Mouse (Mus musculus): ENCODE measurements around the gene Il18. TPM values are rescaled to one million over a fixed set of nuclear protein-coding genes. Genes with fewer than 3 reads are reported as not detected.
A peak's percentile ranks its signal among the peaks of the same experiment; 100 is the strongest.
"Not testable (repeated sequence)": the region's sequence is repeated elsewhere in the genome, so short reads cannot be mapped to it uniquely, and the experiment has no call there.

Gene Il18
- polyA plus RNA-seq, 1 experiment from 2014 or later, result 3.1 TPM

- Histone ChIP-seq H3K4me3 (no peak overlapping the region), H3K9ac (no peak overlapping the region), H3K4me2 (no peak overlapping the region), H3K27me3 (no peaks in the 10 kb centered on the region), H3K27ac (no peak overlapping the region), H3K36me3 (peaks cover 74% of the 10 kb centered on the region), H3K9me3 (replicated peaks) (no peaks in the 10 kb centered on the region), H3K4me1 (replicated peaks) (peaks cover 13% of the 10 kb centered on the region)
- no peak for ATAC-seq (replicated peaks; ENCODE audit: insufficient number of reproducible peaks, insufficient read depth, low FRiP score, low read depth)
- 84% methylated on average over 4 of the region's 4 CpGs for WGBS
These were observed 57.5 kb downstream of the Il18 start for GRCm38 (mm10) chr9:50612115-50612514.

GRCm38 (mm10) chr9:50616161-50616560 lies 61.5 kb downstream of the Il18 start:
- Histone ChIP-seq H3K9ac (peak overlapping the region; percentile 97), H3K36me3 (peaks cover 39% of the 10 kb centered on the region), H3K27ac (peak overlapping the region; percentile 96; the same call in 1 of the 2 replicates), H3K4me3 (peak overlapping the region; percentile 100), H3K27me3 (no peaks in the 10 kb centered on the region), H3K4me2 (peak overlapping the region; percentile 72), H3K9me3 (replicated peaks) (no peaks in the 10 kb centered on the region), H3K4me1 (replicated peaks) (peaks cover 18% of the 10 kb centered on the region)
- ATAC-seq (replicated peaks; ENCODE audit: insufficient number of reproducible peaks, insufficient read depth, low FRiP score, low read depth), result no peak
- 35% methylated on average over 11 of the region's 11 CpGs for WGBS

- H3K9ac ChIP-seq, result peak within 1 kb of the TSS; percentile 97
- peak within 1 kb of the TSS; percentile 96 for H3K27ac ChIP-seq
- under 1% methylated on average over 59 of the region's 81 CpGs for WGBS
- H3K4me2 ChIP-seq, result peak within 1 kb of the TSS; percentile 72
- no peaks in the 10 kb centered on the region for H3K9me3 ChIP-seq (replicated peaks)
- H3K4me1 ChIP-seq (replicated peaks), result peaks cover 18% of the 10 kb centered on the region
- peak; percentile 93 for ATAC-seq (replicated peaks; ENCODE audit: insufficient number of reproducible peaks, insufficient read depth, low FRiP score, low read depth)
- H3K27me3 ChIP-seq, result no peaks in the 10 kb centered on the region
- peaks cover 33% of the 10 kb centered on the region for H3K36me3 ChIP-seq
- peak within 1 kb of the TSS; percentile 100 for H3K4me3 ChIP-seq
These were observed 62.4 kb downstream of the Il18 start, which contains the start of the genes Pih1d2 and Nkapd1 for GRCm38 (mm10) chr9:50616766-50617603. TSS of gene Pih1d2 (plus strand) at chr9:50617321. TSS of gene Nkapd1 (minus strand) at chr9:50617464.

GRCm38 (mm10) chr9:50617794-50618330 lies 63.2 kb downstream of the Il18 start:
- 56% methylated on average over 9 of the region's 9 CpGs for WGBS
- no peak overlapping the region for H3K9ac ChIP-seq
- ATAC-seq (replicated peaks; ENCODE audit: insufficient number of reproducible peaks, insufficient read depth, low FRiP score, low read depth), result no peak

DNA sequence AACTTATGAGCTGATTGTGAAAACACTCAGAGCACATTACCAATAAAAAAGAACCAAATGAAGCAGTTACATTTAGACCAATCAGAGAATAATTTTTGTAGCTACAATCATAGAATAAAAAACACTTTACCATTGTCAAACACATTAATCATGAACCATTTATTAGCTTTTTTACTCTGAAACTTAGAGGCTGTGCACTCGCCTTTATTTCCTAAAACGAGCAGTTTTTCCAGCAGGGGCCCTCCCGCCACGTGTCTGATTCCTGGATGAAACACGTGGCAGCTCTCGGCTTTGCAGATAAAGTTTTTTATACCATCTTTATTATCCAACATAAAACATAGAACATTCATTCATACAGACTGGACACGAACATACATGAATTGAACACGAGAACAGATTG lies 76.3 kb downstream of the Il18 start:
- H3K9ac ChIP-seq; H3K27ac ChIP-seq; H3K4me3 ChIP-seq; ATAC-seq (replicated peaks; ENCODE audit: insufficient number of reproducible peaks, insufficient read depth, low FRiP score, low read depth); H3K4me1 ChIP-seq (replicated peaks); H3K4me2 ChIP-seq; H3K27me3 ChIP-seq; H3K9me3 ChIP-seq (replicated peaks): not testable (repeated sequence)
- 91% methylated on average over 6 of the region's 8 CpGs for WGBS
- H3K36me3 ChIP-seq, result peaks cover 24% of the 10 kb centered on the region

More at GRCm38 (mm10) chr9:50617794-50618330, 63.2 kb downstream of the Il18 start:
- Histone ChIP-seq H3K4me1 (replicated peaks) (peaks cover 18% of the 10 kb centered on the region), H3K36me3 (peaks cover 25% of the 10 kb centered on the region), H3K4me3 (peak overlapping the region; percentile 100), H3K27ac (no peak overlapping the region), H3K27me3 (no peaks in the 10 kb centered on the region), H3K9me3 (replicated peaks) (no peaks in the 10 kb centered on the region), H3K4me2 (peak overlapping the region; percentile 72)

Other genes starting within 250 kb of the Il18 start
- gene Rpl10-ps3, start 209.9 kb upstream of the Il18 start, polyA plus RNA-seq (2015; fragmentation: Nextera tagmentation; extraction: Ambion mirVana), result 168 and 193 TPM in 2 replicates
- 0.45 and 1.4 TPM in 2 replicates for gene Plet1, start 60.3 kb upstream of the Il18 start, polyA plus RNA-seq (2015; fragmentation: Nextera tagmentation; extraction: Ambion mirVana)
- 82.3 and 83.6 TPM in 2 replicates for gene Pts, start 26.1 kb upstream of the Il18 start, polyA plus RNA-seq (2015; fragmentation: Nextera tagmentation; extraction: Ambion mirVana)
- 0.13 and 0.25 TPM in 2 replicates for gene Bco2, start 354 bp downstream of the Il18 start, polyA plus RNA-seq (2015; fragmentation: Nextera tagmentation; extraction: Ambion mirVana)
- not detected in 2 replicates for gene Tex12, start 6.5 kb downstream of the Il18 start, polyA plus RNA-seq (2015; fragmentation: Nextera tagmentation; extraction: Ambion mirVana)
- gene Sdhd, start 49.0 kb downstream of the Il18 start, polyA plus RNA-seq (2015; fragmentation: Nextera tagmentation; extraction: Ambion mirVana), result 661 and 746 TPM in 2 replicates
- 216 and 279 TPM in 2 replicates for gene Timm8b, start 49.1 kb downstream of the Il18 start, polyA plus RNA-seq (2015; fragmentation: Nextera tagmentation; extraction: Ambion mirVana)
- gene Pih1d2, start 62.5 kb downstream of the Il18 start, polyA plus RNA-seq (2015; fragmentation: Nextera tagmentation; extraction: Ambion mirVana), result 2.1 and 2.6 TPM in 2 replicates
- 14.5 and 16.4 TPM in 2 replicates for gene Nkapd1, start 62.6 kb downstream of the Il18 start, polyA plus RNA-seq (2015; fragmentation: Nextera tagmentation; extraction: Ambion mirVana)
- gene Dlat, start 105.0 kb downstream of the Il18 start, polyA plus RNA-seq (2015; fragmentation: Nextera tagmentation; extraction: Ambion mirVana), result 125 and 140 TPM in 2 replicates
- gene Dixdc1, start 184.7 kb downstream of the Il18 start, polyA plus RNA-seq (2015; fragmentation: Nextera tagmentation; extraction: Ambion mirVana), result 9.1 and 9.2 TPM in 2 replicates
- gene 2310030G06Rik, start 191.7 kb downstream of the Il18 start, polyA plus RNA-seq (2015; fragmentation: Nextera tagmentation; extraction: Ambion mirVana), result 8.7 and 9.2 TPM in 2 replicates
- 978 and 1,330 TPM in 2 replicates for gene Cryab, start 196.5 kb downstream of the Il18 start, polyA plus RNA-seq (2015; fragmentation: Nextera tagmentation; extraction: Ambion mirVana)
- 236 and 268 TPM in 2 replicates for gene Hspb2, start 197.5 kb downstream of the Il18 start, polyA plus RNA-seq (2015; fragmentation: Nextera tagmentation; extraction: Ambion mirVana)
- 7.6 and 10.2 TPM in 2 replicates for gene Fdxacb1, start 213.4 kb downstream of the Il18 start, polyA plus RNA-seq (2015; fragmentation: Nextera tagmentation; extraction: Ambion mirVana)
- 20.7 and 29.7 TPM in 2 replicates for gene Alg9, start 220.2 kb downstream of the Il18 start, polyA plus RNA-seq (2015; fragmentation: Nextera tagmentation; extraction: Ambion mirVana)
- 24.4 and 25.1 TPM in 2 replicates for gene 1110032A03Rik, start 220.7 kb downstream of the Il18 start, polyA plus RNA-seq (2015; fragmentation: Nextera tagmentation; extraction: Ambion mirVana)